Mouse (Mus musculus): Measurements from ENCODE around the gene Neu3. TPM values are rescaled to one million over a fixed set of nuclear protein-coding genes. Genes with fewer than 3 reads are reported as not detected.

Gene Neu3
- total and polyA plus RNA-seq, 3 experiments = 3.1 to 4.5 (median 4.2) TPM

- H3K27me3 ChIP-seq (ENCODE audit: control insufficient read depth, insufficient read depth, low read length) = no peaks in the 10 kb centered on the region
- 71% methylated on average over 4 of the region's 4 CpGs for WGBS
- TF ChIP-seq CTCF (IDR thresholded peaks at IDR 0.05) = no peak
- TF ChIP-seq EP300 (IDR thresholded peaks at IDR 0.05; ENCODE audit: insufficient read depth, low read depth, low read length) = no peak
- TF ChIP-seq POLR2A (IDR thresholded peaks at IDR 0.05; ENCODE audit: insufficient read depth, low read depth, low read length) = no peak
- H3K36me3 ChIP-seq (ENCODE audit: control insufficient read depth, insufficient read depth, low read length) = no peaks in the 10 kb centered on the region; the same call in none of the 2 replicates
- H3K27ac ChIP-seq = no peak overlapping the region
- no peak overlapping the region for H3K4me3 ChIP-seq
- no peak for DNase-seq
- intact Hi-C loops (cut with DNase I) = no loop called here
- H3K79me2 ChIP-seq (replicated peaks; ENCODE audit: control insufficient read depth, insufficient read depth, low read length) = peaks cover 11% of the 10 kb centered on the region
- H3K9ac ChIP-seq (ENCODE audit: low read depth, low read length) = no peak overlapping the region
- H3K4me1 ChIP-seq (ENCODE audit: control insufficient read depth, insufficient read depth, low read length) = peaks cover 8% of the 10 kb centered on the region
Observed at GRCm38 (mm10) chr7:99854311-99854710, 26.1 kb upstream of the Neu3 start.

GRCm38 (mm10) chr7:99853350-99853749 is 25.1 kb upstream of the Neu3 start:
- peaks cover 12% of the 10 kb centered on the region for H3K79me2 ChIP-seq (replicated peaks; ENCODE audit: control insufficient read depth, insufficient read depth, low read length)
- no peak for DNase-seq
- H3K36me3 ChIP-seq (ENCODE audit: control insufficient read depth, insufficient read depth, low read length) = no peaks in the 10 kb centered on the region; the same call in none of the 2 replicates
- H3K4me3 ChIP-seq = no peak overlapping the region
- no peak overlapping the region for H3K9ac ChIP-seq (ENCODE audit: low read depth, low read length)
- no peaks in the 10 kb centered on the region for H3K27me3 ChIP-seq (ENCODE audit: control insufficient read depth, insufficient read depth, low read length)
- TF ChIP-seq CTCF (IDR thresholded peaks at IDR 0.05) (no peak), POLR2A (IDR thresholded peaks at IDR 0.05; ENCODE audit: insufficient read depth, low read depth, low read length) (no peak), EP300 (IDR thresholded peaks at IDR 0.05; ENCODE audit: insufficient read depth, low read depth, low read length) (no peak)
- peaks cover 8% of the 10 kb centered on the region for H3K4me1 ChIP-seq (ENCODE audit: control insufficient read depth, insufficient read depth, low read length)
- WGBS = 91% methylated on average over 7 of the region's 7 CpGs
- intact Hi-C loops (cut with DNase I) = no loop called here
- no peak overlapping the region for H3K27ac ChIP-seq

GRCm38 (mm10) chr7:99851618-99852017 is 23.4 kb upstream of the Neu3 start:
- Histone ChIP-seq H3K4me3 (no peak overlapping the region), H3K27me3 (ENCODE audit: control insufficient read depth, insufficient read depth, low read length) (no peaks in the 10 kb centered on the region), H3K36me3 (ENCODE audit: control insufficient read depth, insufficient read depth, low read length) (peaks cover 3% of the 10 kb centered on the region), H3K27ac (no peak overlapping the region), H3K9ac (ENCODE audit: low read depth, low read length) (no peak overlapping the region), H3K4me1 (ENCODE audit: control insufficient read depth, insufficient read depth, low read length) (peaks cover 2% of the 10 kb centered on the region), H3K79me2 (replicated peaks; ENCODE audit: control insufficient read depth, insufficient read depth, low read length) (0 out of 2 replicates have a peak, but pooled peaks cover 6% of the 10 kb centered on the region)
- TF ChIP-seq POLR2A (IDR thresholded peaks at IDR 0.05; ENCODE audit: insufficient read depth, low read depth, low read length) (no peak), EP300 (IDR thresholded peaks at IDR 0.05; ENCODE audit: insufficient read depth, low read depth, low read length) (no peak), CTCF (IDR thresholded peaks at IDR 0.05) (no peak)
- intact Hi-C loops (cut with DNase I) = no loop called here
- DNase-seq = no peak
- WGBS = 64% methylated on average over 6 of the region's 6 CpGs

GRCm38 (mm10) chr7:99851121-99851520 is 22.9 kb upstream of the Neu3 start:
- intact Hi-C loops (cut with DNase I) = no loop called here
- H3K79me2 ChIP-seq (replicated peaks; ENCODE audit: control insufficient read depth, insufficient read depth, low read length) = 0 out of 2 replicates have a peak, but pooled peaks cover 6% of the 10 kb centered on the region
- H3K27me3 ChIP-seq (ENCODE audit: control insufficient read depth, insufficient read depth, low read length) = no peaks in the 10 kb centered on the region
- TF ChIP-seq EP300 (IDR thresholded peaks at IDR 0.05; ENCODE audit: insufficient read depth, low read depth, low read length) (no peak), CTCF (IDR thresholded peaks at IDR 0.05) (no peak)
- WGBS = 71% methylated on average over 1 of the region's 1 CpGs
- H3K9ac ChIP-seq (ENCODE audit: low read depth, low read length) = no peak overlapping the region
- H3K4me1 ChIP-seq (ENCODE audit: control insufficient read depth, insufficient read depth, low read length) = peaks cover 2% of the 10 kb centered on the region
- H3K4me3 ChIP-seq = no peak overlapping the region
- no peak overlapping the region for H3K27ac ChIP-seq
- no peak for DNase-seq
- peaks cover 7% of the 10 kb centered on the region for H3K36me3 ChIP-seq (ENCODE audit: control insufficient read depth, insufficient read depth, low read length)

- TF ChIP-seq EP300 (IDR thresholded peaks at IDR 0.05; ENCODE audit: insufficient read depth, low read depth, low read length) (no peak), CTCF (IDR thresholded peaks at IDR 0.05) (no peak), POLR2A (IDR thresholded peaks at IDR 0.05; ENCODE audit: insufficient read depth, low read depth, low read length) (no peak)
- Histone ChIP-seq H3K27me3 (ENCODE audit: control insufficient read depth, insufficient read depth, low read length) (no peaks in the 10 kb centered on the region), H3K79me2 (replicated peaks; ENCODE audit: control insufficient read depth, insufficient read depth, low read length) (0 out of 2 replicates have a peak, but pooled peaks cover 6% of the 10 kb centered on the region), H3K36me3 (ENCODE audit: control insufficient read depth, insufficient read depth, low read length) (peaks cover 11% of the 10 kb centered on the region), H3K4me1 (ENCODE audit: control insufficient read depth, insufficient read depth, low read length) (peaks cover 3% of the 10 kb centered on the region), H3K27ac (no peak overlapping the region), H3K9ac (ENCODE audit: low read depth, low read length) (no peak overlapping the region), H3K4me3 (no peak overlapping the region)
- WGBS = 95% methylated on average over 5 of the region's 5 CpGs
- DNase-seq = no peak
- intact Hi-C loops (cut with DNase I) = no loop called here
Observed at GRCm38 (mm10) chr7:99850534-99850933, 22.3 kb upstream of the Neu3 start.

GRCm38 (mm10) chr7:99845533-99846236 is 17.5 kb upstream of the Neu3 start:
- 0 out of 2 replicates have a peak, but pooled peaks cover 1% of the 10 kb centered on the region for H3K79me2 ChIP-seq (replicated peaks; ENCODE audit: control insufficient read depth, insufficient read depth, low read length)
- H3K36me3 ChIP-seq (ENCODE audit: control insufficient read depth, insufficient read depth, low read length) = peaks cover 23% of the 10 kb centered on the region
- WGBS = 72% methylated on average over 8 of the region's 8 CpGs
- H3K9ac ChIP-seq (ENCODE audit: low read depth, low read length) = no peak overlapping the region; the same call in 1 of the 2 replicates
- intact Hi-C loops (cut with DNase I) = no loop called here
- no peak for DNase-seq
- peak overlapping the region; percentile 89 for H3K27ac ChIP-seq
- H3K27me3 ChIP-seq (ENCODE audit: control insufficient read depth, insufficient read depth, low read length) = no peaks in the 10 kb centered on the region
- peaks cover 2% of the 10 kb centered on the region for H3K4me1 ChIP-seq (ENCODE audit: control insufficient read depth, insufficient read depth, low read length)
- H3K4me3 ChIP-seq = no peak overlapping the region
- TF ChIP-seq CTCF (IDR thresholded peaks at IDR 0.05) (no peak), POLR2A (IDR thresholded peaks at IDR 0.05; ENCODE audit: insufficient read depth, low read depth, low read length) (no peak), EP300 (IDR thresholded peaks at IDR 0.05; ENCODE audit: insufficient read depth, low read depth, low read length) (no peak)
